Mouse (Mus musculus) heart, adult 2 months (tissue): ENCODE data around the gene Siglec1.

Source experiments
- CTCF ChIP-seq: fragments of 200-600 bp; IDR thresholded peaks from 2 replicates; pipeline ENCODE4 v1.8.1; 2022; ENCODE audit warnings: antibody characterized with exemption, mild to moderate bottlenecking, moderate library complexity
- EP300 ChIP-seq: fragments of 200-500 bp; IDR thresholded peaks from 2 replicates; pipeline ENCODE4 v1.6.1; 2011; ENCODE audit warnings: low read depth, low read length, control low read depth; ENCODE audit not compliant: insufficient read depth
- POLR2A ChIP-seq: fragments of 200-500 bp; IDR thresholded peaks from 2 replicates; pipeline ENCODE4 v1.6.1; 2011; ENCODE audit warnings: mild to moderate bottlenecking, low read depth, low read length, control low read depth; ENCODE audit not compliant: insufficient read depth

DNA sequence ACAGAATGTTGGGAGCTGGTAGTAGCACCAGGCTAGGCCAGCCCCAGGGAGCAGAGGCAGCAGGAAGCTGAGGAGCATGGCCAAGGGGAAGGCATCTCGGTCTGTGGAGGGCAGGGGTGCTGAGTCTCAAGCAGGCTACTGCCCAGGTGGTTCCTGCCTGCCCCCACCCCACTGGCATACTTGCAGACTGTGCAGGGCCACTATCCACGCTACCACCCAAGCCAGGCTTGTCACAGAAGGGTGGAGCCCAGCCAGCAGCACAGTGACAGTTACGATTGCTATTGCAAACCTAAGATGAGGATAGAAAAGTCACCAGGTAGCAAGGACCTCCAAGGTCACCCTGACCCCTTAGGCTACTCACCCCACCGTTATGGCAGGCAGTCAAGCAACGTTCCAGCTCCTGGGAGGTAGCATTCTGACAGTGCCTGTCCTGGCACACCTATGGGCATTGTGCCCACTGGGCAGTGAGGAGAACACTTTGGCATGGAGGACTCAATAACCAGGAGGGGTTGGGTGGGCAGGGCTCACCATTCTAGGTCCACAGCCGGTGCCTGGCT lies 33.6 kb downstream of the Siglec1 start:
- no peak for TF ChIP-seq CTCF
- TF ChIP-seq EP300 = no peak
- TF ChIP-seq POLR2A = no peak
